Mouse (Mus musculus) lung, adult 2 months (tissue): ENCODE results near the gene Sbp.

Experiments used
- CTCF ChIP-seq: fragments of 200-500 bp; IDR thresholded peaks from 2 replicates; pipeline ENCODE4 v1.5.1; 2011; ENCODE audit warnings: mild to moderate bottlenecking, low read length, control low read depth; ENCODE audit not compliant: insufficient read depth
- POLR2A ChIP-seq: fragments of 200-500 bp; IDR thresholded peaks from 2 replicates; pipeline ENCODE4 v1.6.1; 2011; ENCODE audit warnings: low read depth, mild to moderate bottlenecking, control low read depth, low read length, borderline replicate concordance; ENCODE audit errors: extremely low read depth

- TF ChIP-seq POLR2A (no peak), CTCF (no peak)
Observed at GRCm38 (mm10) chr17:23949068-23949467, 7.6 kb downstream of the Sbp start.
